Mouse (Mus musculus) thymus, adult 18-20 months (tissue): Measurements from ENCODE around the gene Ralgapa2.

ENCODE experiments used
- DNase-seq, 2 experiments: peaks; one replicate each; pipeline ENCODE4 v3.0.0; 2022; ENCODE audit warnings: mixed read lengths in 2 of 2

Gene Ralgapa2

DNA sequence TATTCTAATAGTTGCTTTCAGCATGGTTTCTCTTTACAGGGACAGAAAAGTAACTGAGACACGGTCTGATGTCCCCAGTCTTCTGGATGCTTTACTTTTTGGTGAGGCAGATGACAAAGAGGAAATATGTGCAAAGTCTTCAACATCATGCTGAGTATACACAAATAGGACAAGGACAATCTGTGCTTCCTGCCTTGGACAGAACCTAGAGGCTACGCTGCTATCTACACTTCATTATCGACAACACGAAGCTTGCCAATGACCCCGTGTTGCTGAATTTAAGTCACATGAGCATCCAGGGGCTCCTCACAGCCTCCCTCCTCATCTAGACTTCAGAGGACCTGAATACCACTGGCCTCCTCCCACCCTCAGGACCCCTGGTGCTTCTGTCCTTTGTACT, 161.9 kb downstream of the Ralgapa2 start:
- no peak for DNase-seq

DNA sequence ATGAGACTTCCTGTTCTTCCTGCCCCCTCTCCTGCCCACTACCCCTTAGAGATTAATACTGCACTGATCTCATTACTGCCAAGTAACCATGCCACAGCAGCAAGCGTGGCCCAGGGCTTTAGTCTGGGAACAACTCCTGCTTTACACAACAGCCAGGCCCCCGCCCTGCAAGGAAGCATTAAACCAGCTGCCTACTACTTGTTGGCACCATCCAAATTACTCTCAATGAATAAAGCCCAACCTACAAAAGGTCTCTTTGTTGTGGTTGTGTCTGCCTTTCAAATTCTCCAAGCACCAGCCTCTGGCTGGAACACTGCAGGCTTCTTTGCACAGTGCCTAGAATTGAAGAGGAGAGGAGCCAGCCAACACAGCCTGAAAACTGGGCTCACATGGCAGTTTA, 164.2 kb downstream of the Ralgapa2 start:
- DNase-seq: no peak

DNA sequence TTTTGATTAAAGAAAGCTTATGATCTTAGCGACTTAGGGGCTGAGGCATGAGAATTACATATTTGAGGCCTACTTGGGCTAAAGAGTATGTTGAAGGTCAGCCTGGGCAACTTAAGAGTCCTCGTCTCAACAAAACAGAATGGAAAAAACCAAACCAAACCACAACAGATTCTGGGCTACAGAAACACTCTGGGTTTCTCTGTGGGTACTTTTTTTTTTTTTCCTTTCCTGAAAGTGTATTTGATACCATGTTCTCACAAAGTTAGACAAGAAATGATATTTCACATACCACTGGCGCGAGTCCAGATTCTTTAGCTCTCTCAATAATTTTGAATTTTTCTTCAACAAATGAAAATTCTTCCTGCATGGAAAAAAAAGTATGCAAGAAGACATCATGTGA, 172.1 kb downstream of the Ralgapa2 start:
- no peak for DNase-seq

DNA sequence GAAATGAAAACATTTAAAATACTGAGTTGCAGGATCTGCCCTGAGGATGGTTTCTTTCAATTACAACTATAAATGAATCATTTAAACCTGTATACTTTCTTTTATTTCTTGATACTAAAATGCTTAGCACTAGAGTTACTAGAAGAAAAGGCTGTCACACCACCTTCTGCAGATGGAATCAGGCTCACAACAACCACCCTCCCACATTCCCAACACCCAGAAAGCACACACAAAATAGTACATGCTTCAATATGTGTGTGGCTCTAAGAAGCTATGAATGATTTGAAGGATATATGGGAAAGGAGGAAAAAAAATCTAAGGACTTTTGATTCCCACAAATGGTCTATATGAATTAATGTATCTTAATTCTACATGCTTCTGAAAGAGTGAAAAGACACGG, 174.6 kb downstream of the Ralgapa2 start:
- DNase-seq: no peak

DNA sequence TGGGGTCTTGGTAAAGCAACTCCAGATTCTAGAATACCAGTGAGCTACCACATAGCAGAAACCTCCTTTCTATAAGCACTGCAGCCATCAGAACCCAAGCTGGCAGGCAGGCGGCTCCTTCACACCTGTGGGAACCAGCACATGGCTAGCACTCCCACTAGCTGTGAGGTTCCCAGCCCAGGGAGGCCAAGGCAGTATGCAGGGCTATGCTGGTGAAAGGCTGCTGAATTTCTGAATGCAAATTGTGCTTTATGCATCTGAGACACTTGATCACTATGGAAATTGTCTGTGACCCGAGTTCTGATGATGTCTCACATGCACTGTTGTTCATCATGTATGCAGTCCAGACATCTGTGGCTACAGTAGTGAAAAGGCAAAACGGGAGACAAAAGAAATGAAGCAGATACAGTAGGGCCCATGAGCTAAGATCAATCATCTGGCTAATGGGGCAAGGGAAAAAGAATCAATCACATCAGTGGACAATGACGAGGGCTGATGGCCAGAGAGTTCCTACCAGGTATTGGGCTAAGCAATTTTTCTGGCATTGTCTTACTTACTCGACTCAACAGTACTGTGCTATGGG, 180.2 kb downstream of the Ralgapa2 start:
- DNase-seq: no peak

DNA sequence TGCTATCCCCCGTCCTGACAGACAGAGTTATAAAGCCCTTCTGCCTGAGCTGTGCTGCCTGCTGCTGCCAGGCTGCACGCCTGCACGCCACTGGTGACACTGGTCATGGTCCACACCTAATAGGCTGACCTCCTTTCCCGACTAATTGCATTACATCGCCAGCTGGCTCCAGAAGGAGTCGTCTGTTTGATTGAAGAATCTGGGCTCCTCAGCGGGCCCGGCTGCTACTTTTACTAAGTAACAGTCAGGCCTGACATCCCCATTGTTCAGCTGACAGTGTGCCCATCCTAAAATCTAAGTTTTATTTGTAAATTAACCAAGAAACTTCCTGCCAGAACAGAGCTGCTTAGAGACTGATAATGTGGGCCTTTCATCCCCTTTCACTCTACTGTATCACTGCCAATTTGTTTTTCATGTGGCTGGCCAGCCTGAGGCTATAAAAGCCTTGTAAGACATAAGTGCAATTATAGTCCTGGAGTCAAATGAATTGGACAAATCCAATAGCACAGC, 181.3 kb downstream of the Ralgapa2 start:
- no peak for DNase-seq

DNA sequence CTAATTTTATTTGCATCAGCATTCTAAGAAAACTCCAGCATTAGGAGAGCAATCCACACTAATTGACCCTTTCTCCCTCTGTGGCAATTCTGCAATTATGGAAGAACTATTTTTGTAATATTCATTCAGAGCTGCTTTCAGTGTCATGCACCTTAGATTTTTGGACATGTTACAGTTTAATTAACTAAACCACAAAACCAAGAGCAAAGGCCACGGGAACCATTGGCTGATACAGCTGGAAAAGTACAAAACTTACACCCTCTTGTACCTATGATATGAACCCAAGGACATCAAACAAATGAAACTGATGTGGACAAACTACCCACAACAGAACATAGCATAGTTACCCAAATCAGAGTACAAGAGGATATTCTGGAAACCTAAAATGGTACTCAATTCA, 182.0 kb downstream of the Ralgapa2 start:
- DNase-seq: no peak

DNA sequence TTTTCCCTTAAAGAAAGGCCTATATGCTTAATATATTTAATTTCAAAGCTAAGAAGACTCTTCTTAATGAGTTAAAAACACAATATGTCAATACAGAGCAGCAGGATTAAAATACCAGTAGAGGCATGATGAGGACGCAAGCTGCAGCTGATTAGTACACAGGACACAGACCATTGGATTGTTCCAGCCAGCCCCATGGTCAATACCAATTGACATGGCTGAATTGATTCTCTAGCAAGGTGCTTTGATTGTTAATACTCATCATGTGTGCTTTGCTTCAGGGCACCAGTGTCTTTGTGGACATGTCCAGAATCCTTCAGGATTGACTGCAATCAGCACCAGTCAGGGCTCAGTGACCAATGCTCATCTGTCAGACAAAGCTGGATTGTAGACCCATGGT, 185.5 kb downstream of the Ralgapa2 start:
- no peak for DNase-seq

DNA sequence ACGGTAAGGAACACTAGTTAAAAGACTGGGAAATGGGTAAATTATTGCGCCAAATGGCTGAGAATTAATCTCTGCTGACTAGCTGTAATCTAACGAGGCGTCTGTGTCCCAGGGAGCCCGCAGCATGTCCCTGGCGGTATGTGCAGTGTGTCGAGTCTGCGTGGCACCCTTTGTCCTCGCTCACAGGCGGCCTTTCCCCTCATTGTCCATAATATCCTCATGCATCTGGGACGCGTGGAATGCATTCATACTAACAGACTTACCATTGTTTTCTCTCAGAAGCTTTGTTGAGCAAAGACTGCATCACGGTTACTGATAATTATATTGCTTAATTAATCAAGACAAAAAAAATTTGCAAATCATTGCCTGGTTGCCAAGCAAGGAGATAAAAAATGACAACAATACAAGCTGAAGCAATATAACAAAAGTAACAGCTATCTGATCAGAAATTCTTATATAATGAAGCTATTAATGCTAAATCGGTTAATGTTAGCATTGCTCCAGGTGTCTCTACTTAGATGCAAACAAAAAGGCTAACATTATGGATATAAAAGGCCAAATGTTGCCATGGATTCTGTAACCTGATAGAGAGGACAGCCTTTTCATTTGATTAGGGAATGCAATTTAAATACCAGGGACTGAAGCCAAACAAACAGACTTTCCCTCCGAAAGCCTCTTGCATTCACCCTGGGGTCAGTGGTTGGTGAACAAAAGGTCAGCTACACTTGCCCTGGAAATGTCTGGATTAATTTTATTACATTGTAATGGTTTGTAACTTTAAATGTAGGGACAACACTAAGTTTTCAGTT, 187.0 kb downstream of the Ralgapa2 start:
- no peak for DNase-seq

DNA sequence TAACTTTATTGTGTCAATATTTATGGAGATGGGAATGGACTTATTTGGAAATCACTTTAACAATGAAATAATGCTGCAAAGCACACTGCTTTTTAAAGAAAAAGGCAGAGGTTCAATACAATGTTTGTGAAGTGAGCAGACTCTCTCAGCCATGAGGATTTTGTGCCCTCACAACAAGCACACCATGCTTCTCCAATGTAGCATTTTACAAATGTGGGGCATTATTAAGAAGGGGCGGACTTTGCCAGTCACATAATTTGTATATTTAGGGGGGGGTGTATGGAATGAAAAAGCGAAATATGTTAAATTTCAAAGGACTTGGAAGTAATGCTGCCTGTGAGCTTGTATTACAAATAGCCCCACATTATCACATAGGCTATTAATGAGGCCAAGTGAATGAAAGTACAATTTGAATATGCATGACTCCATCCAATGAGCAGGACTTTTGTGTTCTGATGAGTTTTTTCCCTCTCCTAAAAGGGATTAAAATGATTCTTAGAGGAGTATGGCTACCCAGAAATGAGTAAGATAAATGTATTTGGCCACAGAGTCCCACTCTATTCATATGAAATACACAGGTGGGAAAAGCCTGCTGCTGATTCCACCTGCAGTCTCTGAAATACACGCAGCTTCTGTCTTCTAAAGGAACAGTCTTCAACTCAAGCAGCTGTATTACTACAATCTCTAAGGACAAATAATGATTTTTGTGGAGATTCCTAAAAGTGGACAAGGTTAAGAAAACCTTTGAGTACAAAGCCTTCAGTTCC, 187.8 kb downstream of the Ralgapa2 start:
- DNase-seq: no peak

DNA sequence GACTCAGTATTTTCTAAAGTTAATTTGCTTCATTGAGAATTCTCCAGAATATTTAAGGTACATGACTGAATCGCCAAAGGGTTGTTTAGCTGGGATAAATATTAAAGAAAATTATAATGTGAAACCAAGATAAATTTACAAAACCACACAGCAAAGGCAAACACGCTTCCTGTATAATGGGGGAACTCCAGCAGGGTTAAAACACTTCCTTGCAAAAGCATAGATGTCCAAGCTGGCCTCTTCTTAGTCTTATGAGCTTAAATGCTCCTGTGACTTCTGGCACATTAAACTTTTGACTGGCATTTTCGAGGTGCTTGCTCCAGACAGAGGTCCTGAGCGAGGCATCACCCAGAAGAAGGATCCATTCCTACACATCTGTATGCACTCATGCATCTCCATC, 188.6 kb downstream of the Ralgapa2 start:
- DNase-seq: no peak

DNA sequence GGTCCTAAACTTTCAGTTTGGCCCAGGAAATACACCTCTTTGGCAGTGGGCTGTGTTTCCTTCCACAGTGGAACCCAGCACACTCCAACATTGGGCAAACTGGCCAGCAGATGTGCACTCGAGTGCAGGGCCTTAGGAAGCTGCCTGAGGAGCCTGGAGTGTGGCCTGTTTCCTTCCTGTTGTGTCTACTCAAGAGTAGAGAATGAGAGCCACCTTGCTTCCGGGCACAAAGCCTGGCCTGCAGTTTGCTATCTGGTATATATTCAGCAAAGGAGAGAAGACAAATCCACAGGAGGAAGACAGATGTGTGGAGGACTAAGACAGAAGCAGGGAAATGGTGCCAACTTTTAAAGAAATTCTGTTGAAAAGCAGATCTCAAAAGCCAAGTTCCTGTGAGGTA, 189.4 kb downstream of the Ralgapa2 start:
- DNase-seq: no peak

DNA sequence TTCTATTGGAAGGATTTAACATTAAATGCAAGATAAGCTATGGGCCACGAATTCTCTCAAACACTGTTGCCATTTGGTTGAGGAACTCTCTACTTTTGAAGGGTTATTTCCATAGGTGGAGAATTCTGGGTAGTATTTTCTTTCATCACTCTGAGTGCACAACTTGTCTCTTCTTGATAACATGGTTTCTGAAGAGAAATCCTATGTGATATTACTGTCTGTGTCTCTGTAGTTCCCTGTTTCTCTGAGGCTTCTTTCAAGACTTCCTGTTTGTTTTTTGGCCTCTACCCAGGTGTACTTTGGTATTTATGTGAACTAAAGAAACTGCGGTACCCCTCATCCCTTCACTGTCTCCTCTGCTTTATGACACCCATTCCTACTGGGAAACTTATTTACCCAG, 190.1 kb downstream of the Ralgapa2 start:
- no peak for DNase-seq

DNA sequence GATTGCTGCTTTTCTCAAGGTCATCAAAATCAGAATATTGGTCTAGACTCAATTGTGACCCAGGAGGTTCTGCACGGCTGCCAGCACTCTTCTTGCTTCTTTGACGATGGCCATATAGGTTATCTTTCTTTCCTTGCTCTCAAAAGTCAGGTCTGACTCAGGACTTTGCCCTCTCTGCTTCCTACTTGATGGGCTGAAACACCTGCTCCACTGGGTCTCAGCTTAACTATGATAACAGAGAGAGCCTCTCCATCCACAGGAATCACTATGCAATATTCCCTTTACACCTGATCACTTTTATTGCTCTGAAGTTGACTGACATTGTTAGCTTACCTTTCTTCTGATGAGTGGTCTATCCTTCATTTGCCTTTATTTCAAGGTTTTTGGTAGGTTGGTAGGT, 191.5 kb downstream of the Ralgapa2 start:
- DNase-seq: no peak

DNA sequence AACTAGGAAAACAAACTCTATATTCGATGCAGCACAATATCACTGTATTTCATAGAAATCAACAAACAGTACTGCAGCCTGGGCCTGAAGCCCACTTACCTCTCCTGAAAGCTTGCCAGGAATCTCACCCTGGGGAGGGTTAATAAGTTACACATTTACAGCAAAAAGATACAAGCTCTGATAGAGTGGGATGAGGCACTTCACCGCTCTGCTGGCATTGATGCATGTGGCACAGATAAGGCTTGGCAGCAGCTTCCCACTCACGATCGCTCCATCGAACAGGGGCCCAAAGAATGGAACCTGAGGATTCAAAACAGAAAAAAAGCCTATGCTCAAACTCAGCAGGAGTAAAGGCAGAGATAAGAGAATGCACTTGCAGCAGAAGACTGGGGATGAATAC, 197.4 kb downstream of the Ralgapa2 start:
- DNase-seq: no peak

DNA sequence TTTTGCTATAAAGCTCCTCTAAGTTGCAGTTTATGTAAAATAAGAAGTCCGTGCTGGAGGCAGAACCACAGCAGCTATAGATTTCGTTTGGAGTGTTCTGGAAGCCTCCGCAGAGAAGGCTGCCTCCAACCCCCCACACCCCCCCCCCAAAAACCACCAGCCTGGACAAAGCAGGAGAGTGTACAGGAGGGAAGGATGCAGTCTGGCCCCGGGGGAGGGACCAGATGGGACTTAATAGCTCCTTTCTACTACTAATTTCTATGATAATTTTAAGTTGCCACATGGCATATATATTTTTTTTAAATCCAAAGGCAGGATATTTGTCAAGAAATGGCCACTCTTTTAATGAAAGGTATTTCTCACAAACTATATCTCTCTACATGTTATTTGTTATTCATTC, 198.3 kb downstream of the Ralgapa2 start:
- no peak for DNase-seq

DNA sequence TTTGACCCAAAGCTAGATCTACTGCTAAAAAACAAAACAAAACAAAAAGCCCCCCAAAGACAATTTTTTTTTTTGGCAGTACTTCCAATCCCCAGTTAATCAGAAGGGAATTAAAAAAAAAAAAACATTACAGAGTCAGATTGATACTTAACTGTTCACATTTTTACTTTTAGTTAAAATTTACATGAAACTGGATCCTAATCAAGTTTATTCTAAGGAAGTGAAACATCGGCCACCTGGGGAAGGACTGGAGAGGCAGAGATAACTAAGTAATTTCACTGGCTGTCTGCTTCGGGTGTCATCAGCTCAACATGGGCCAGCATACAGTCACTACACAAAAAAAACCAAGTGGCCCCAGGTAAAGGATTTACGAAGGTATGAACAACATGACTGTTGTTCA, 201.4 kb downstream of the Ralgapa2 start:
- no peak for DNase-seq

DNA sequence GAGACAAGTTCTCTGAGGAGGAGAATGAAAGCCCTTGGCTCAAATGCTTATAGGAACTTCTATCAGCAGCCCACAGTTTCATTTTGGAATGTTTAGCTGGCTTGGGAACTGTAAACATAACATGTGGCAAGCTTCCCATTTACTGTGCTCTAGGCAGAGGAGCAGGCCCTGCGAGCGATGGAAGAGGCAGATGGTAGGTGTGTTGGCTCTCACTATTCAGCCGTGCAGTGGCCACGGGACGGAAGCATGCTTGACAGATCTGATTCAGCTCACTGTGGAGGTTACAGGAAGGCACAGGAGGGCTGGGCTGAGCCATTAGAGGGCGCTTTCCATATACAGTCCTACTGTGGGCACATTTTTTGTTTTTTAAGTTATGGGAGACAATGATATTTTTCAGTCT, 201.9 kb downstream of the Ralgapa2 start:
- DNase-seq: peak in 1 of 2 experiments; percentile 4

DNA sequence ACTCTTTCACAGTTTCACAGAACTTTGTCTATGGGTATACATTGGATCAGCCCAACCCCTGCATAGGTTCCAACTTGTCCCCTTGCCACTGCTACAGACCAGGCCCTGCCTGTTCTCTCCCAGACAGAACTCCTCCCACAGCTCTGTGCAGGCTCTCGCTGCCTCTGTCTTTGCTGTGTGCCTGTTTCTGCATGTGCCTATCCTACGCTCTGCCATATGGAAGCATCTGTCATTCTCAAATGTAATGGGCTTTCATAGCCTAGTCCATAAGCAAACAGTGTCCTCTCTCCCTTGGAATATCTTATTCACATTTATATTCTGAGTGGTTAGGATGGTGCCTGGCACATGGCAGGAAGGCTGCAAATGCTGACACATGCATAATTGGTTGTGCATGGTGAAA, 202.7 kb downstream of the Ralgapa2 start:
- DNase-seq: no peak

DNA sequence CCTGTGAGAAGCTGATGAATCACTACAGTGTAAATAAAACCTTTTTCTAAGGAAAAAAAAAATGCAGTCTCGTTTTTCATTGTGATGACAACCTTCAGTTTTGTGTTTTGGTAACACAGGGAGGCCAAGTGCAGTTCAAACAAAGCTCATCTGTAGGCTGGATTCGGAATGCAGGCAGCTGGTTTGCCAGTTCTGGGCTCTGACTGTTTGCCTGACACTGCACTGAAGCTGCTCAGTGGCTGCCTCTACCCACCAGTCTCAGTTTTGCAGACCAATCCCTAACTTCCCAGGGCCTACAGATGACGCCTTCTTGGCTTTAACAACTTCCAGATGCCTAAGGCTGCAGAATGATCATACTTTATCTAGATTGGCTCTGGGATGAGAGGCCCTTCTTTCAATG, 205.1 kb downstream of the Ralgapa2 start:
- no peak for DNase-seq

DNA sequence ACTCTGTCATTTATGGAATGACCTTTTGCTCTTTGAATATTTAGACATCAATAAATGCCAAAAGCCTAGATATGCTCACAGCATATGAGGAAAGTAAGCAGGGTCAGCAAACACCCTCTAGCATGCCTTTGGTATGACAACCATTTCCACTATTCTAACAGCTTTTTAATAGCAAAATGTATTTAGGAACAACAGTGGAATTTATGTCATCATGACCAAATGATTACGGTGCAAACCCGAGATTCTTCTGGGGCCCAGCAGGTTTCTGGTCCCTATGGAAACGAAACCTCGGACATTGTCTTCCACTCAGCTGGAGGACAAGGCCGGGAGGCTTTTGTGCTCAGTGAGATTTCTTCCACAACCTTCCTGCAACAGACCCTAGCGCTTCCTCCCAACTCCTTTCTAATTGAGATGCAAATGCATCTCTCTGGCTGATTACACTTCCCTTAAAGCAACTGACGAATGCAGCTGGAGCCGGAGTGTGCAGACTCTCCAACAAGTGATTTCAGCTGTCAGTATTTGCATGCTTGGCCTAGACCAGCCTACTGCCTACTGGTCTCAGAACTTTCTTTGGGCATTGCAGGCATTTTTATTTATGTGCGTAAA, 209.9 kb downstream of the Ralgapa2 start:
- DNase-seq: no peak

DNA sequence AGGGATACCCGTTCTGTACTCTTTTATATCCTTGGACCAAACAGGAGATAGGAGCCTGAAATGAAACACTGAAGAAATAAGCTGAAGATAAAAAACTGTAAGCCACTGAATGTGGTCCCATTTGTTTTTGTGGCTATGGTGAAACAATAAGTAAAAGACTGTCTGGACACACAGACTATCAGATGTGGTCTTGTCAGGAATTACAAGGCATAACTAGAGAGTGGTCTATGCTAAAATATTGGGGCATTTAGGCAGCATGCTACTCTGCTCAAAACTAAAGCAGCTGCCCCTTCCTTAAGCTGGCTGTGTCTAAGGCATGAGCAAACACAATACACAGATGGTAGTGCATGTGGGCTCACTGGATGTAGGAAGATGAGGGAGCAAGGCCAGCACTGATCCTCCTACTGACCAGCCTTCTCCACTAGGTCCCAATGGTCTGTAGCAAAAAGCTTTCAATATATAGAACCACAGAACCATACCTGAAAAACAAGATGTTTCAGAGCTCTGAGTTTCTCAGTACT, 211.6 kb downstream of the Ralgapa2 start:
- no peak for DNase-seq

DNA sequence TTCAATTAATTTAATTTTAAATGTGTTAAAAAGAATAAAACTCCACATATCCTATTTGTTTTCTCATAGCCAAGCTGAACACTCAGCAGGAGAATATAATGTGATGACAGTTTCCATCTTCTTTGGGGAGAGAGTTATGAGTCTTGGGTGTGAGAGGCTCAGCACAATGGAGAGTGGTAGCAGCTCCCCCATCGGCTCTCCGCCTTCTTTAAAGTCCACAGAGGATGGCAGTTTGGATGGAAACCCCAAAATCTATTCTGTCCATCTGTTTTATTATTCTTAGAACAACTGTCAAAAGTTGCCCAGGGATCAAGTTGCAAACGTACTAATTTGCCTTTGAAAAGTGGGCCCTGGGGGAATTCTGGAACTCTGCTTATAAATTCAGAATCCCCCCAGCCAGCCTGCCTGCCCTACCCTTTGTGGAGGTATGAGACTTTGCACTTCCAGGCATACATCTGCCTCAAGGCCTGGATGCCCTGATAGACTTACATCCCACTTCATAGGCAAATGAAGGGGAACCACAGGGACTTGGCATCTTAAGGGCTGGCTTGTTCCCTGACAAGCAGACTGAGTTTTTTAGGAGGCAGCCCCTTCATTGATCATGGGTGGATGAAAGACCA, 212.2 kb downstream of the Ralgapa2 start:
- DNase-seq: no peak
